Mouse (Mus musculus) G1E-ER4 (cell line): Measurements from ENCODE around the gene Cacna2d2. TPM values are rescaled to one million over a fixed set of nuclear protein-coding genes. Genes with fewer than 3 reads are reported as not detected.

Experiments used
- GATA1 ChIP-seq: IDR thresholded peaks from one replicate; pipeline ENCODE4 v1.8.0; 2012; ENCODE audit warnings: low read length, inconsistent platforms
- polyA plus RNA-seq: library from polyadenylated mRNA; stranded (reverse); fragments of >175 nt; gene quantifications from 2 replicates; pipeline ENCODE4 v1.2.3, GENCODE M21; 2012

Cacna2d2 gene
- polyA plus RNA-seq, 1 experiment = not detected

DNA sequence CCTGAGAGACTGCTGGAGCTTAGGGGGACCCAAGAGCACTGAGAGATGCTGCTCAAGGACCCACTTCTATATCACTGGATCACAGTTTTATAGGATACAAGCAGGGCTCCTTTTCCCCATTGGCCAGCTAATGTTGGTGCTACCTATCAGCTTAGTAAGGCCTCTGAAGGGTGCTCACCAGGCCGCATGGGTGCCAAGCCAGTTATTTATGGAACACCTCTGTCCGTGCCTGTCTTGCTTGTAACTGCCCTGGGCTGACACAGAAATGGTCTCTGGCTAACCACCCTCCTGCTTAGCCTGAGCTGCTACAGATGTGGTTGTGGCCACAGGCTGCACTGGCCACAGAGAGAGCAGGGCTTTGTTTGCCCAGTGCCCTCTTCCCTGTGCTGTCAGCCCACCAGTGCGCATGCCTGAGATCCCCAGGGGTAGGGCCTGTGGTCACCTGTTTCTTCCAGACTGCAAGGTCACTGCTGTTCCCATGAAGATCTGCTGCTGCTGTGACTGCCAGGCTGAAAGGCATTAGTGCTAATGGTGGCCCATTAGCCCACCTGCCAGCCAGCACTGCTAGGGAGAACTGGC, 101.4 kb downstream of the Cacna2d2 start:
- TF ChIP-seq GATA1 = no peak

GRCm38 (mm10) chr9:107502131-107502846, 102.9 kb downstream of the Cacna2d2 start:
- TF ChIP-seq GATA1 = no peak

DNA sequence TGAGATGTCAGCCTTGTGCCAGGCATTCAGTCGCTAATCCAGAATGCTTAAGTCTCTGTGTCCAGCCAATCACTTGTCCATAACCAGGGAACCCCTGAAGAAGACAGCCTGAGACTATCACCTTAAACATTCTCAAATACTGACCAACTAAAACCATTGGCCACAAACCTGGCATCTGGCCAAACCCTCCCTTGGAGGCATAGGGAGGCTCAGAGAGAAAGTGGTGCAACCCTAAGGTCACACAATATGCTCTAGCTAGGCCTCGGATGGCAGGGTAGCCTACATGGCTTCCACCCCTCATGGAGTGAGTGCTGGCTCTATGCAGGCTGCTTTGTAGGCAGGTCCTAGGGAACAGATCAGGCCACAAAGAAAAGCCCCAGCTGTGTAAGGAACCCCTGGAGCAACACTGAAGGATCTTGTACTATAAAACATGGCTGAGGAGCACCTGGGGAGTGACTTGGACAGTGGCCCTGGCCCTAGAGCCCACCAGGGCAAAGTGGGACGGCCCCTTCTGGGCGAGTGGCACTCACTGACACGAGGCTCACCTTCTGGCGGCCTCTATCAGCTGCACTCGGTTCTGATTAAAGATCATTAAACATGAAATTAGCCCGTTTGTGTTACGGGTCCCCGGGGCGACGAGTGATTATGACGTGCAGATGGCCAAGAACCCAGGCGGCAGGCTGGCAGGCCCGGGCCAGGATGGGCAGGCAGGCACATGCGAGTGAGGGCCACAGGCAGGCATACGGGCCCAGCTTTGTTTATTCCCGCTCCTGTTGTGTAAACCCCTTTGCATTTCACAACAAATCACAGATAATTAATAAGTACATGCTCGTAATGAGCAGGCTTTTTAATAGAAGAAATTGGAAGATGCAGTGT, 105.5 kb downstream of the Cacna2d2 start:
- no peak for TF ChIP-seq GATA1

GRCm38 (mm10) chr9:107508266-107508665, 108.9 kb downstream of the Cacna2d2 start:
- TF ChIP-seq GATA1 = no peak

DNA sequence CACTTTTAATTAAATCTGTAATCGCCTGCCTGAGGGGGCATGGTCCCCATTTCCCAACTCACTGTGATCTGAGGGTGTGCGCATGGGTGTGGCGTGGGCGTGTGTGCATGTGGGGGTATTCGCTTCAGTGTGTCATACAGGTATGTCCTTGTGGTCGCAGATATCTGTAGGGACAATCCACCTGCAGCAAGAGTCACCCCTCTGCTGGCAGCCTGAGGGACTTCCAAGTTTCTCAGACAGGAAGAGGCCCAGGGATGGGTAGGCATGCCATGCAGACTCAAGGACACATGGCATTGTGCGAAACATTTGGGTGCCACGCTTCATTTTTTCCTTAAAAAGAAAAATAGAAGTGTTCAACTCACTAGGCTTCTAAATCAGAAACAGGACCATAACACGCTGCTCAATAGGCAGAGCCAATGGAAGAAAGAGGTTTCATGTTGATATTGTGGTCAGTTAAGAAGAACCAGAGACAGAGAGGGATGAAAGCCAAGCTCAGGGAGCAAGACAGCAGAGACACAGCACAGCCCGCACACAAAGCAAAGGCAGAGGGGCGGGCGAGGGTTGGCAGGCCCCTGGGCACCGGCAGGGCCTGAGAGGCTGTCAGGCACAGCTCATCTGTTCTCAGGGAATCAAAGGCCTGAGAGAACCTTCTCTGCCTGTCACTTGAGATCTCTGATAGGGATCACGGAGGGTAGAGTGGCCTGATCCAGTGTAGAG, 111.1 kb downstream of the Cacna2d2 start:
- no peak for TF ChIP-seq GATA1

DNA sequence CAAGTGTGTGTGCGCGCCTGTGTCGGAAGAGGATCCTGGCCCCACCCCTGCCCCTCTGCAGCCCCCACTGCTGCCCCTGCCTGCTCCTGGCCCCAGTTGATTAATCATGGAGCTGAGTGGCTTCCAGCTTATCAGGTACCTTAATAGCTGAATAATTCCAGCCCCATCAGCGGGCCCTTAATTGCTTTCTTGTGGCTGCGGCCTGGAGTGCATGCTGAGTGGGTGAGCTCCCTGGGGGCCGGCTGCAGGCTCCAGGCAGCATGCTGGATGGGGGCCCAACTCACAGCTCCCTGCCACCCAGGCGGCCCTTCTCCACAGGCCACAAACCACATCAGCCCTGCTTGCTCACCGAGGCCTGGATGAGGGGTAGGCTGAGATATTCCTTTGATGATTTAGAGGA, 112.0 kb downstream of the Cacna2d2 start:
- TF ChIP-seq GATA1 = no peak

GRCm38 (mm10) chr9:107512326-107512725, 112.9 kb downstream of the Cacna2d2 start:
- no peak for TF ChIP-seq GATA1

GRCm38 (mm10) chr9:107514303-107514955, 115.0 kb downstream of the Cacna2d2 start:
- TF ChIP-seq GATA1 = no peak

- no peak for TF ChIP-seq GATA1
Measured at GRCm38 (mm10) chr9:107520331-107520730, 120.9 kb downstream of the Cacna2d2 start.

DNA sequence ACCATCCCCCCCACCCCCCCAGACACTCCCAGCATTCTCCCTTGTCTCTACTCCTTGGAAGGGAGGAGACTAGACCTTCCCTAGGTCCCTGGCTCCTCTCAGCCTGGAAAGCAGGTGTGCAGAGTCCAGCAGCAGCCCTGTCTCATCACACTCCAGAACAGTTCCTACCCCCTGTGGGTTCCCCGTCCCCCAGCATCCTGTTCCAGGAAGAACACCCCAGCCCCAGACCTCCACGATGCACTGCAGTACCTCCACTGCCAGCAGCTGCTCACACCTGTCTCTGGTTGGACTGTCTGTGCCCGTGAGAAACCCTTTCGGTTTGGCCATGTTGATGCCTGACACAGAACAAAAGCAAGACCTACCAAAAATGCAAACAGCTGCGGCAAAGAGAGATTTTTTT, 121.8 kb downstream of the Cacna2d2 start:
- no peak for TF ChIP-seq GATA1

- no peak for TF ChIP-seq GATA1
Measured at GRCm38 (mm10) chr9:107521711-107522399, 122.4 kb downstream of the Cacna2d2 start.

- TF ChIP-seq GATA1 = no peak
Measured at GRCm38 (mm10) chr9:107522400-107522711, 122.9 kb downstream of the Cacna2d2 start.

DNA sequence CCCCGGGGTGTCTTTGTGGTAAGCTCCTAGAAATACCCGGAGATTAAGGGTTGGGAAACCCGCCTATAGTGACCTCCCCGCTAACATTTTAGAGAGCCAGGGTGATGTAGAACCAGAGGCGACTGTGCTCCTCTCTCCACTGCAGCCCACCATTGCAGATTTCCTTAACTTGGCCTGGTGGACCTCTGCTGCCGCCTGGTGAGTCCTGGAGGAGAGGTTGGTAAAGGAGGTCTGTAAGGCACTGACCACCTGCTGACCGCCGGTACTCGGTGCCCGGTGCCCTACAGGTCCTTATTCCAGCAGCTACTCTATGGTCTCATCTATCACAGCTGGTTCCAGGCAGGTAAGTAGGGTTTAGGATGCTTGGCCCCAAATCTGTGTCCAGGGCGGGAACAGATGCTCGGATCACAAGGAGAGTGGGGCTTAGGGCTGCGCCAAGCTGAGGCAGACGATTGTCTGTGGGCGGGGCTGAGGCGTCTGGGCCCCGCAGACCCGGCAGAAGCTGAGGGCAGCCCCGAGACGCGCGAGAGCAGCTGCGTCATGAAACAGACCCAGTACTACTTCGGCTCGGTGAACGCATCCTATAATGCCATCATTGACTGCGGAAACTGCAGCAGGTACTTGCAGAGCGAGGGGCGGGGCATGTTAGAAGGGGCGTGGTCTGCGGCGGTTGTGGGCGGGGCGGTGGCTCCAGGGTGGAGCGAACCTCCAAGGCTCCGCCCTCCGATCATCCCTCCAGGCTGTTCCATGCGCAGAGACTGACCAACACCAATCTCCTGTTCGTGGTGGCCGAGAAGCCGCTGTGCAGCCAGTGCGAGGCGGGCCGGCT, 127.0 kb downstream of the Cacna2d2 start:
- no peak for TF ChIP-seq GATA1
